Mouse (Mus musculus): ENCODE measurements around the gene Dennd1a. TPM values are rescaled to one million over a fixed set of nuclear protein-coding genes. Genes with fewer than 3 reads are reported as not detected.

Gene Dennd1a
- polyA plus RNA-seq, 1 experiment from 2014 or later, result 24.9 TPM

DNA sequence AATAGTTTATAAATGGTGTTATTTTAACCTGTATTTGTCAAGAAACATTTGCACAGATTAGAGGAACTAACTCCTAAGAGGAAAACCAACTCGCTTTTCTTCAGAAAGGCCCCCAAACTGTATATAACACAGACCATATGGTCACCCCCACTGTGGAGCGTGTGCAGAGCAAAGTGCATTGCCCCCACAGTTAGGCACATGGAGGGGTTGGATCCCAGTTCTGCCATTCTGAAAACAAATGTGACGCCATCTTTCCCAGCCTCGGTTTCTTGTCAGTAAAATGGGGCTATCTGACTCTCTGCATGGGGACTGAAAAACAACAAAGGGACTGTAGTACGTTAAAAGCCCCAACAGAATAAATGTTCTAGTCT, 361.1 kb downstream of the Dennd1a start:
- no peak overlapping the region for H3K9ac ChIP-seq (replicated peaks)
- no peaks in the 10 kb centered on the region for H3K27me3 ChIP-seq
- WGBS, result 62% methylated on average over 5 of the region's 5 CpGs
- peaks cover 14% of the 10 kb centered on the region for H3K4me1 ChIP-seq (replicated peaks)
- H3K4me3 ChIP-seq (replicated peaks), result no peak overlapping the region
- H3K36me3 ChIP-seq, result no peaks in the 10 kb centered on the region
- H3K27ac ChIP-seq, result no peak overlapping the region
- no peak for ATAC-seq (ENCODE audit: insufficient number of reproducible peaks, insufficient read depth, low FRiP score, low TSS enrichment, low read depth)
- H3K4me2 ChIP-seq, result no peak overlapping the region
- no peaks in the 10 kb centered on the region for H3K9me3 ChIP-seq

GRCm38 (mm10) chr2:37925413-37926132, 361.6 kb downstream of the Dennd1a start:
- WGBS, result 31% methylated on average over 6 of the region's 6 CpGs
- Histone ChIP-seq H3K9me3 (no peaks in the 10 kb centered on the region), H3K9ac (replicated peaks) (no peak overlapping the region), H3K27ac (no peak overlapping the region), H3K4me1 (replicated peaks) (peaks cover 12% of the 10 kb centered on the region), H3K4me3 (replicated peaks) (no peak overlapping the region), H3K36me3 (no peaks in the 10 kb centered on the region), H3K4me2 (no peak overlapping the region), H3K27me3 (no peaks in the 10 kb centered on the region)
- ATAC-seq (ENCODE audit: insufficient number of reproducible peaks, insufficient read depth, low FRiP score, low TSS enrichment, low read depth), result no peak

- Histone ChIP-seq H3K4me2 (no peak overlapping the region), H3K4me1 (replicated peaks) (peaks cover 18% of the 10 kb centered on the region), H3K4me3 (replicated peaks) (no peak overlapping the region), H3K36me3 (no peaks in the 10 kb centered on the region), H3K27ac (peak overlapping the region; percentile 70), H3K9ac (replicated peaks) (no peak overlapping the region), H3K9me3 (no peaks in the 10 kb centered on the region), H3K27me3 (no peaks in the 10 kb centered on the region)
- 32% methylated on average over 5 of the region's 5 CpGs for WGBS
- ATAC-seq (ENCODE audit: insufficient number of reproducible peaks, insufficient read depth, low FRiP score, low TSS enrichment, low read depth), result peak; percentile 66
Measured at GRCm38 (mm10) chr2:37908721-37909506, 378.3 kb downstream of the Dennd1a start.

DNA sequence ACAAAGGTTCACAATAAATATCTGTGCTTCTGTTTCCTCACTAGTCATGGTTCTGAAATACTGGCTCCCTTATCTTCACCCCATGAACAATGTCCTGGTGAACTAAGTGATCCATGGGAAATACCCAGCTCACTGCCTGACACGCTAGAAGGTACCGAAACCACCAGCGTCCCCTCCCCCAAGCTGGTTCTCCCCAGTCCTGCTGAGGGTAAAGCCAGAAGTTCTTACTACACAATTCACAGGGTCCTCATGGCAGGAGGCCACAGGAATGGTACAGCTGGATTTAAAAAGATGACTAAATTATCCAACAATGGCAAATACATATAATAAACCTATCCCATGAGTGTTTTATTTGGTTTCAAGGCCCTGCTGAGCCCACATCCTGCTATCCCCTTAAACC, 378.9 kb downstream of the Dennd1a start:
- Histone ChIP-seq H3K9me3 (no peaks in the 10 kb centered on the region), H3K36me3 (no peaks in the 10 kb centered on the region), H3K27ac (peak overlapping the region; percentile 70), H3K4me1 (replicated peaks) (peaks cover 18% of the 10 kb centered on the region), H3K27me3 (no peaks in the 10 kb centered on the region), H3K9ac (replicated peaks) (no peak overlapping the region), H3K4me3 (replicated peaks) (no peak overlapping the region), H3K4me2 (no peak overlapping the region)
- WGBS, result 75% methylated on average over 3 of the region's 3 CpGs
- peak; percentile 26; the same call in 1 of the 2 replicates for ATAC-seq (ENCODE audit: insufficient number of reproducible peaks, insufficient read depth, low FRiP score, low TSS enrichment, low read depth)

DNA sequence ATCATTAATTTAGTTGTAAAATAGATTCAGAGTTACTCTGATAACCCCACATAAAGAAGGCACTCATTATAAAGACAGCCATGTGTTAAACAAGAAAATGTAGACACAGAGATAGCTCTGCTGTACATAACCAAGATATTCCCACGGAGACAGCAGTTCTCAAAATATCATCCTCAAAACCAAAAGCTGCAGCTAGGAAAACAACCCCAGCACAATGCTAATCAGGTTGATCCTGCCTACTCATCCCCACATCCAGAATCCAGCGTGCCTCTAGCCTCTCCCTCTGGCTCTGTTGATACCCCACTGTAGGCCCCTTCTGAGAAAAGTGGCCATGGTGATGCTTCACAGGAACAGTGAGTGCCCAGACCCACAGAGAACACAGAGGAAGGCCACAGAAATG, 380.9 kb downstream of the Dennd1a start:
- H3K27me3 ChIP-seq, result no peaks in the 10 kb centered on the region
- no peaks in the 10 kb centered on the region for H3K36me3 ChIP-seq
- no peaks in the 10 kb centered on the region for H3K9me3 ChIP-seq
- no peak overlapping the region for H3K4me2 ChIP-seq
- 77% methylated on average over 2 of the region's 2 CpGs for WGBS
- no peak overlapping the region for H3K27ac ChIP-seq
- peaks cover 18% of the 10 kb centered on the region for H3K4me1 ChIP-seq (replicated peaks)
- H3K4me3 ChIP-seq (replicated peaks), result no peak overlapping the region
- ATAC-seq (ENCODE audit: insufficient number of reproducible peaks, insufficient read depth, low FRiP score, low TSS enrichment, low read depth), result no peak
- H3K9ac ChIP-seq (replicated peaks), result no peak overlapping the region

DNA sequence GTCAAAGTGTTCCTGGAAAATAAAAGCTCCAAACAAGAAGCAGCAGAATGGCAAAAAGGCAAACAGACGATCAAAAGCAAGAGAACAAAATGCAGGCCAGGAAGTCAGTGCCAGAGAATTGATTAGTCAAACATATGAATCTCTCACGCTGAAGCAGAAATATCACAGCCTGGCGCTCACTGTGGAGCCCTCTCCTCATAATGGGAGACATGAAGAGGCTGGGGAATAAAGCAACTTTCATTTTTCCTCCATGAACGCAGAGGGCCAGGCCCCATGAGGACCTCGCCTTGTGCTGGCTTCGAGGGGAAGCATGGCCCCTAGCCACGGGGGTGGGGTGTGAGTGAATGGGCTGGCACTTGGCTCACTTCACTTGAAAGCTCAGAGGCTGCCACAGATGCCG, 383.9 kb downstream of the Dennd1a start:
- Histone ChIP-seq H3K4me2 (no peak overlapping the region), H3K9me3 (no peaks in the 10 kb centered on the region), H3K27me3 (no peaks in the 10 kb centered on the region), H3K9ac (replicated peaks) (no peak overlapping the region), H3K27ac (no peak overlapping the region), H3K36me3 (no peaks in the 10 kb centered on the region), H3K4me3 (replicated peaks) (no peak overlapping the region), H3K4me1 (replicated peaks) (peaks cover 3% of the 10 kb centered on the region)
- 83% methylated on average over 8 of the region's 8 CpGs for WGBS
- no peak for ATAC-seq (ENCODE audit: insufficient number of reproducible peaks, insufficient read depth, low FRiP score, low TSS enrichment, low read depth)

DNA sequence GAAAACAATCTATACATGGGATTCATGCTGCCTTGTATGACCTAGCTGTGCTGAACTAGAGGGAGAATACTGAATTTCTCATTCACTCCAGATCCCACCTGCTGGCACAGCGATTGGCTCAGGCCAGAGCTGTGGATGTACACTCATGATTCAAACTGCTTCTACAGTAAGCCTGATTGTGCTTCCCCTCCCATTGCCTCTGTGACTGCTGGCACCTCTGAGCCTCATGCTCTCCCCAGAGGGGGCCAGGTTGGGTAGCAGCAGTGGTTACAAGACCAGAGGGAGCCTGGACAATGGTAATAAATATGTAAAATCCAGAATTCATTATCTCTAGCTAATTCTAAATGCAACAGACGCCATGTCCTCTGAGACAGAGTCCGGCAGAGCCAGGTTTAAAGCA, 404.0 kb downstream of the Dennd1a start:
- ATAC-seq (ENCODE audit: insufficient number of reproducible peaks, insufficient read depth, low FRiP score, low TSS enrichment, low read depth), result no peak
- H3K9me3 ChIP-seq, result no peaks in the 10 kb centered on the region
- H3K27ac ChIP-seq, result no peak overlapping the region
- no peaks in the 10 kb centered on the region for H3K27me3 ChIP-seq
- H3K4me1 ChIP-seq (replicated peaks), result peaks cover 9% of the 10 kb centered on the region; the same call in 1 of the 2 replicates
- H3K4me2 ChIP-seq, result no peak overlapping the region
- H3K36me3 ChIP-seq, result no peaks in the 10 kb centered on the region
- 89% methylated on average over 3 of the region's 3 CpGs for WGBS
- H3K9ac ChIP-seq (replicated peaks), result no peak overlapping the region
- no peak overlapping the region for H3K4me3 ChIP-seq (replicated peaks)

GRCm38 (mm10) chr2:37881262-37881913, 405.8 kb downstream of the Dennd1a start:
- ATAC-seq (ENCODE audit: insufficient number of reproducible peaks, insufficient read depth, low FRiP score, low TSS enrichment, low read depth), result no peak
- 75% methylated on average over 5 of the region's 5 CpGs for WGBS
- H3K36me3 ChIP-seq, result no peaks in the 10 kb centered on the region
- no peak overlapping the region for H3K9ac ChIP-seq (replicated peaks)
- H3K27ac ChIP-seq, result no peak overlapping the region
- no peaks in the 10 kb centered on the region for H3K27me3 ChIP-seq
- H3K4me1 ChIP-seq (replicated peaks), result peaks cover 9% of the 10 kb centered on the region; the same call in 1 of the 2 replicates
- no peaks in the 10 kb centered on the region for H3K9me3 ChIP-seq
- H3K4me2 ChIP-seq, result no peak overlapping the region
- no peak overlapping the region for H3K4me3 ChIP-seq (replicated peaks)

- WGBS, result 43% methylated on average over 4 of the region's 4 CpGs
- no peaks in the 10 kb centered on the region for H3K27me3 ChIP-seq
- no peaks in the 10 kb centered on the region for H3K36me3 ChIP-seq
- no peak for ATAC-seq (ENCODE audit: insufficient number of reproducible peaks, insufficient read depth, low FRiP score, low TSS enrichment, low read depth)
- no peak overlapping the region for H3K9ac ChIP-seq (replicated peaks)
- H3K9me3 ChIP-seq, result no peaks in the 10 kb centered on the region
- no peak overlapping the region for H3K4me2 ChIP-seq
- no peak overlapping the region for H3K27ac ChIP-seq
- H3K4me3 ChIP-seq (replicated peaks), result no peak overlapping the region
- H3K4me1 ChIP-seq (replicated peaks), result peaks cover 9% of the 10 kb centered on the region; the same call in 1 of the 2 replicates
Measured at GRCm38 (mm10) chr2:37879697-37880096, 407.5 kb downstream of the Dennd1a start.

- Histone ChIP-seq H3K9ac (replicated peaks) (no peak overlapping the region), H3K27me3 (no peaks in the 10 kb centered on the region), H3K9me3 (no peaks in the 10 kb centered on the region), H3K4me2 (no peak overlapping the region), H3K4me3 (replicated peaks) (no peak overlapping the region), H3K4me1 (replicated peaks) (peaks cover 20% of the 10 kb centered on the region), H3K36me3 (no peaks in the 10 kb centered on the region), H3K27ac (no peak overlapping the region)
- WGBS, result 50% methylated on average over 4 of the region's 4 CpGs
- no peak for ATAC-seq (ENCODE audit: insufficient number of reproducible peaks, insufficient read depth, low FRiP score, low TSS enrichment, low read depth)
Measured at GRCm38 (mm10) chr2:37872791-37873190, 414.4 kb downstream of the Dennd1a start.

DNA sequence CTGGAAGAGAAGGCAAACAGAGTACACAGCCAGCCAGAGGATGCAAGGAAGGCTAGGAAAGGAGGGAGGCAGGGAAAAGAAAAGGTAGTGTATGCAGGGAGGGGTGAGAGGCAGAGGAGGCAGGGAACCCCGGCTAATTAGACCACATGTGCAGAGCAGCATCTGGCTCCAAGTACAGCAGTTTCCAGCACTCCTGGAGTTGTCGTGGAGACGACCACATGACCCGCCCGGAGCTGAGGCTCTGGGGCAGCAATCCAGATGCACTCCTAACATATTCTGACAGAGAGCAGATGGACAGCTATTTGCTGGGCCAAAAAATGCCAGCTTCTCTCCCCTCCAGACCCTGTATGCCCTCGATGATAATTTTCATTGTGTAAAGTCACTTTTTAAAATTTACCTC, 417.6 kb downstream of the Dennd1a start:
- H3K9ac ChIP-seq (replicated peaks), result no peak overlapping the region

More for the DNA sequence above, 417.6 kb downstream of the Dennd1a start:
- Histone ChIP-seq H3K36me3 (no peaks in the 10 kb centered on the region), H3K4me2 (no peak overlapping the region), H3K27ac (peak overlapping the region; percentile 66; the same call in 1 of the 2 replicates), H3K27me3 (no peaks in the 10 kb centered on the region), H3K4me1 (replicated peaks) (peaks cover 20% of the 10 kb centered on the region), H3K9me3 (no peaks in the 10 kb centered on the region), H3K4me3 (replicated peaks) (no peak overlapping the region)
- ATAC-seq (ENCODE audit: insufficient number of reproducible peaks, insufficient read depth, low FRiP score, low TSS enrichment, low read depth), result peak; percentile 85
- 24% methylated on average over 6 of the region's 6 CpGs for WGBS

Data from limb, embryonic 12.5 days (tissue).